ENCODE assay signal across 30 mouse cellular contexts in genomic region chr13:46919797-46920196, GRCm38 (mm10). TPM values are rescaled to one million over a fixed set of nuclear protein-coding genes. Genes with fewer than 3 reads are reported as not detected.
A peak's percentile ranks its signal among the peaks of the same experiment; 100 is the strongest.
DNase-seq lines count a peak whose midpoint lies in the region; ATAC-seq and TF ChIP-seq lines count a peak whose summit lies in the region.
"Had no signal": no experiment of that assay in that cellular context is flagged by ENCODE, and none has a peak within 500 bp of the region (broad histone marks: within the 10 kb centered on the region; RNA-seq: fewer than 3 reads in every experiment).

No protein-coding gene starts in this region.

- peaks cover 10% of the 10 kb centered on the region; the same call in 1 of the 2 replicates for H3K36me3 ChIP-seq in heart, embryonic 10.5 days
- H3K36me3 ChIP-seq in heart, embryonic 15.5 days, result no peaks in the 10 kb centered on the region
- H3K36me3 ChIP-seq in heart, adult 2 months (ENCODE audit: control insufficient read depth, insufficient read depth, low read length), result peaks cover 7% of the 10 kb centered on the region
- peaks cover 57% of the 10 kb centered on the region for H3K36me3 ChIP-seq in megakaryocyte, embryonic 14.5 days (replicated peaks; ENCODE audit: low read length)
- H3K36me3 ChIP-seq in hindbrain, embryonic 12.5 days, result 0 out of 2 replicates have a peak, but pooled peaks cover 2% of the 10 kb centered on the region
- H3K36me3 ChIP-seq: embryonic facial prominence, embryonic 15.5 days; forebrain, embryonic 12.5 days; hindbrain, embryonic 15.5 days; intestine, embryonic 15.5 days; limb, embryonic 15.5 days; liver, embryonic 15.5 days; neural tube, embryonic 13.5 days had no signal

- no peaks in the 10 kb centered on the region for H3K9me3 ChIP-seq in heart, embryonic 10.5 days
- no peaks in the 10 kb centered on the region for H3K9me3 ChIP-seq in heart, embryonic 15.5 days (replicated peaks)
- no peaks in the 10 kb centered on the region for H3K9me3 ChIP-seq in megakaryocyte, embryonic 14.5 days
- H3K9me3 ChIP-seq in hindbrain, embryonic 12.5 days (replicated peaks), result no peaks in the 10 kb centered on the region
- H3K9me3 ChIP-seq: embryonic facial prominence, embryonic 10.5 days; embryonic facial prominence, embryonic 15.5 days; forebrain, embryonic 12.5 days; hindbrain, embryonic 15.5 days; intestine, embryonic 15.5 days; limb, embryonic 10.5 days; limb, embryonic 15.5 days; liver, embryonic 15.5 days; lung, embryonic 15.5 days; midbrain, embryonic 13.5 days; neural tube, embryonic 13.5 days had no signal

- peaks cover 74% of the 10 kb centered on the region for H3K4me1 ChIP-seq in heart, embryonic 10.5 days
- peaks cover 54% of the 10 kb centered on the region for H3K4me1 ChIP-seq in heart, embryonic 15.5 days (replicated peaks)
- peaks cover 8% of the 10 kb centered on the region for H3K4me1 ChIP-seq in heart, adult 2 months (ENCODE audit: control insufficient read depth, insufficient read depth, low read length)
- H3K4me1 ChIP-seq in megakaryocyte, embryonic 14.5 days, result peaks cover 25% of the 10 kb centered on the region
- peaks cover 3% of the 10 kb centered on the region; the same call in 1 of the 2 replicates for H3K4me1 ChIP-seq in hindbrain, embryonic 12.5 days
- H3K4me1 ChIP-seq: forebrain, embryonic 12.5 days; hindbrain, embryonic 15.5 days; midbrain, embryonic 13.5 days; neural tube, embryonic 13.5 days had no signal

- TF ChIP-seq CTCF in heart, adult 2 months (IDR thresholded peaks at IDR 0.05), result no peak

- no peak for TF ChIP-seq POLR2A in heart, adult 2 months (IDR thresholded peaks at IDR 0.05; ENCODE audit: insufficient read depth, low read depth, low read length)

- no peak for ATAC-seq in heart, embryonic 15.5 days (replicated peaks; ENCODE audit: insufficient number of reproducible peaks, insufficient read depth, low FRiP score, low read depth)
- ATAC-seq in megakaryocyte, adult 5-6 weeks (ENCODE audit: poor library complexity, severe bottlenecking), result no peak
- ATAC-seq in hindbrain, embryonic 12.5 days (ENCODE audit: low FRiP score), result no peak
- ATAC-seq: forebrain, postnatal 0 days; intestine, embryonic 15.5 days; midbrain, embryonic 13.5 days had no signal

- TF ChIP-seq EP300 in heart, adult 2 months (IDR thresholded peaks at IDR 0.05; ENCODE audit: insufficient read depth, low read depth, low read length), result no peak

- no peaks in the 10 kb centered on the region for H3K27me3 ChIP-seq in heart, embryonic 10.5 days (ENCODE audit: insufficient read depth, poor library complexity, severe bottlenecking)
- no peaks in the 10 kb centered on the region for H3K27me3 ChIP-seq in heart, embryonic 15.5 days
- H3K27me3 ChIP-seq in heart, adult 2 months (ENCODE audit: control insufficient read depth, insufficient read depth, low read length), result no peaks in the 10 kb centered on the region
- no peaks in the 10 kb centered on the region for H3K27me3 ChIP-seq in megakaryocyte, embryonic 14.5 days (replicated peaks)
- no peaks in the 10 kb centered on the region for H3K27me3 ChIP-seq in hindbrain, embryonic 12.5 days
- H3K27me3 ChIP-seq: embryonic facial prominence, embryonic 15.5 days; forebrain, embryonic 12.5 days; hindbrain, embryonic 15.5 days; intestine, embryonic 15.5 days; limb, embryonic 15.5 days; liver, embryonic 15.5 days; lung, embryonic 15.5 days; midbrain, embryonic 13.5 days; neural tube, embryonic 13.5 days had no signal

- WGBS in heart, embryonic 10.5 days, result 70% methylated on average over 2 of the region's 2 CpGs
- WGBS in heart, embryonic 15.5 days, result 72% methylated on average over 2 of the region's 2 CpGs
- WGBS in heart, adult 2 months, result 49% methylated on average over 2 of the region's 2 CpGs
- 91% methylated on average over 2 of the region's 2 CpGs for WGBS in hindbrain, embryonic 12.5 days

- peaks cover 10% of the 10 kb centered on the region for H3K79me2 ChIP-seq in heart, adult 2 months (replicated peaks; ENCODE audit: control insufficient read depth, insufficient read depth, low read length)

- intact Hi-C loops in heart, postnatal 36 days (cut with DNase I), result loop anchor here (10.0 kb wide), 1 partner anchor 185 kb away; no protein-coding TSS in a partner anchor
- intact Hi-C loops in heart, adult 2 months (cut with DNase I), result no loop called here

- H3K4me3 ChIP-seq in heart, embryonic 10.5 days, result no peak overlapping the region
- H3K4me3 ChIP-seq in heart, embryonic 15.5 days, result no peak overlapping the region
- H3K4me3 ChIP-seq in heart, adult 2 months, result no peak overlapping the region
- H3K4me3 ChIP-seq in megakaryocyte, embryonic 14.5 days (replicated peaks), result peak overlapping the region; percentile 31
- no peak overlapping the region for H3K4me3 ChIP-seq in hindbrain, embryonic 12.5 days
- H3K4me3 ChIP-seq: embryonic facial prominence, embryonic 10.5 days; embryonic facial prominence, embryonic 15.5 days; forebrain, embryonic 12.5 days; hindbrain, embryonic 15.5 days; intestine, embryonic 15.5 days; limb, embryonic 10.5 days; limb, embryonic 15.5 days; liver, embryonic 15.5 days; lung, embryonic 15.5 days; midbrain, embryonic 13.5 days; neural tube, embryonic 13.5 days had no signal

- no peak overlapping the region for H3K4me2 ChIP-seq in heart, embryonic 15.5 days
- no peak overlapping the region for H3K4me2 ChIP-seq in hindbrain, embryonic 12.5 days (replicated peaks)
- H3K4me2 ChIP-seq: embryonic facial prominence, embryonic 15.5 days; forebrain, embryonic 12.5 days; hindbrain, embryonic 15.5 days; intestine, embryonic 15.5 days; limb, embryonic 15.5 days; liver, embryonic 15.5 days; lung, embryonic 15.5 days; midbrain, embryonic 13.5 days; neural tube, embryonic 13.5 days had no signal

- DNase-seq in heart, embryonic 10.5 days (ENCODE audit: low spot score), result no peak
- no peak for DNase-seq in heart, postnatal 36 days
- no peak for DNase-seq in heart, adult 2 months
- DNase-seq in lung, adult 18-20 months, result no peak
- DNase-seq: adrenal gland, postnatal 25 days; cerebellum, adult 18-20 months; cerebellum, postnatal 10 days; forebrain, postnatal 0 days; kidney, adult 2 months; layer of hippocampus, adult 9-11 months; right cerebral cortex, postnatal 4 days; thymus, adult 18-20 months; thymus, postnatal 25 days had no signal

- peak overlapping the region; percentile 82 for H3K27ac ChIP-seq in heart, embryonic 10.5 days
- peak overlapping the region; percentile 95 for H3K27ac ChIP-seq in heart, embryonic 15.5 days
- no peak overlapping the region for H3K27ac ChIP-seq in heart, adult 2 months
- no peak overlapping the region for H3K27ac ChIP-seq in hindbrain, embryonic 12.5 days
- H3K27ac ChIP-seq: embryonic facial prominence, embryonic 10.5 days; embryonic facial prominence, embryonic 15.5 days; forebrain, embryonic 12.5 days; hindbrain, embryonic 15.5 days; intestine, embryonic 15.5 days; kidney, postnatal 0 days; limb, embryonic 15.5 days; liver, embryonic 15.5 days; midbrain, embryonic 13.5 days; neural tube, embryonic 13.5 days; stomach, postnatal 0 days had no signal

- H3K9ac ChIP-seq in heart, embryonic 15.5 days, result no peak overlapping the region
- no peak overlapping the region for H3K9ac ChIP-seq in heart, adult 2 months (ENCODE audit: low read depth, low read length)
- no peak overlapping the region for H3K9ac ChIP-seq in hindbrain, embryonic 12.5 days
- H3K9ac ChIP-seq: embryonic facial prominence, embryonic 15.5 days; forebrain, embryonic 12.5 days; forebrain, postnatal 0 days; hindbrain, embryonic 15.5 days; intestine, embryonic 15.5 days; limb, embryonic 15.5 days; liver, embryonic 15.5 days; lung, embryonic 15.5 days; midbrain, embryonic 13.5 days; neural tube, embryonic 13.5 days had no signal

RNA-seq across cellular contexts. Expression of gene Kif13a, which starts 9.9 kb away (rescaled TPM):
- polyA plus RNA-seq in heart, embryonic 10.5 days (2016; fragmentation: Nextera tagmentation; extraction: Ambion mirVana), result 29.1 and 46.4 TPM in 2 replicates
- 100 to 1,000 TPM; 109 to 112 TPM for total RNA-seq in heart, postnatal 36 days (2021)
- 41.6 and 45.3 TPM in 2 replicates for polyA plus RNA-seq in heart, embryonic 15.5 days (2015; fragmentation: Nextera tagmentation; extraction: Ambion mirVana)
- 100 to 1,000 TPM; 108 to 113 TPM for total RNA-seq in heart, adult 2 months (2021)
- 49.8 and 75.4 TPM in 2 replicates for polyA plus RNA-seq in heart, adult 2 months (2012; rRNA removed)
- 0.78 and 4.7 TPM in 2 replicates for polyA plus RNA-seq in megakaryocyte, embryonic 14.5 days (2012; ENCODE audit: insufficient read depth, low replicate concordance)
- 21.2 and 25.8 TPM in 2 replicates for total RNA-seq in megakaryocyte, adult 5-6 weeks (2015)
- 46.9 and 47.5 TPM in 2 replicates for total RNA-seq in megakaryocyte, adult 5-6 weeks (2017)
- 22.3 and 23.9 TPM in 2 replicates for polyA plus RNA-seq in hindbrain, embryonic 12.5 days (2016; fragmentation: Nextera tagmentation; extraction: Ambion mirVana)

Comparison
In these comparisons a context has a peak if more than half of its experiments do, and no peak if none do; other contexts are left out.
1. H3K27ac ChIP-seq: peak in heart, embryonic 10.5 days (single experiment) and heart, embryonic 15.5 days (single experiment); none in heart, adult 2 months (single experiment) and hindbrain, embryonic 12.5 days (single experiment).